Mouse (Mus musculus) G1E (cell line): ENCODE data around the gene Pgm2. TPM values are rescaled to one million over a fixed set of nuclear protein-coding genes. Genes with fewer than 3 reads are reported as not detected.

Experiments
- ATAC-seq: 2 replicates; pipeline ENCODE4 v1.8.0; 2016; ENCODE audit warnings: mild to moderate bottlenecking; ENCODE audit not compliant: insufficient number of reproducible peaks, poor library complexity, low FRiP score, severe bottlenecking; ENCODE audit errors: extremely low read depth
- DNase-seq: peaks from one replicate; pipeline ENCODE4 v3.0.0; 2012; ENCODE audit warnings: low spot score
- H3K27me3 ChIP-seq: 2 replicates; pipeline ENCODE4 v1.6.1; 2012; ENCODE audit warnings: mild to moderate bottlenecking, low read length, inconsistent platforms; ENCODE audit not compliant: insufficient read depth
- H3K36me3 ChIP-seq: replicated peaks from 2 replicates; pipeline ENCODE3; 2012; ENCODE audit warnings: mild to moderate bottlenecking, inconsistent platforms
- H3K4me1 ChIP-seq: 2 replicates; pipeline ENCODE4 v1.6.1; 2012; ENCODE audit warnings: low read depth, low read length, inconsistent platforms, mixed read lengths; ENCODE audit not compliant: insufficient read depth
- H3K4me3 ChIP-seq: 2 replicates; pipeline ENCODE4 v1.5.1; 2012; ENCODE audit warnings: low read depth, mild to moderate bottlenecking, inconsistent platforms, low read length, moderate library complexity, mixed read lengths
- H3K9me3 ChIP-seq: replicated peaks from 2 replicates; pipeline ENCODE4 v1.6.1; 2012; ENCODE audit warnings: inconsistent platforms
- CTCF ChIP-seq: IDR thresholded peaks from 2 replicates; pipeline ENCODE4 v1.5.1; 2012; ENCODE audit warnings: low read depth, low read length, inconsistent platforms, mixed read lengths
- GATA1 ChIP-seq: IDR thresholded peaks from 2 replicates; pipeline ENCODE4 v1.6.1; 2012; ENCODE audit warnings: borderline replicate concordance, low read length, inconsistent platforms, mixed read lengths
- GATA2 ChIP-seq: IDR thresholded peaks from 2 replicates; pipeline ENCODE4 v1.6.1; 2012; ENCODE audit warnings: low read depth, low read length, inconsistent platforms, borderline replicate concordance
- POLR2AphosphoS5 ChIP-seq: IDR thresholded peaks from 2 replicates; pipeline ENCODE4 v1.6.1; 2012; ENCODE audit warnings: low read depth, low read length, inconsistent platforms; ENCODE audit not compliant: insufficient replicate concordance
- TAL1 ChIP-seq: conservative IDR thresholded peaks from 2 replicates; pipeline ENCODE4 v1.6.1; 2012; ENCODE audit warnings: low read depth, low read length, inconsistent platforms, mixed read lengths
- polyA plus RNA-seq: library from polyadenylated mRNA; stranded (reverse); fragments of >175 nt; gene quantifications from 2 replicates; pipeline ENCODE4 v1.2.3, GENCODE M21; 2012
- total RNA-seq, 2 experiments: library from RNA; stranded (forward) in 1 of 2; stranded (reverse) in 1 of 2; fragments of 200-1000 nt in 1 of 2; fragments of >200 nt in 1 of 2; fragmentation: Nextera tagmentation in 1 of 2; gene quantifications; 2 replicates each; pipeline ENCODE4 v1.2.3; 2014 to 2017

The Pgm2 gene
- total and polyA plus RNA-seq, 3 experiments = 49.0 to 101 (median 65.8) TPM

- no peaks in the 10 kb centered on the region for H3K9me3 ChIP-seq
- no peaks in the 10 kb centered on the region for H3K4me1 ChIP-seq
- H3K4me3 ChIP-seq = no peak overlapping the region
- TF ChIP-seq POLR2AphosphoS5 (no peak), GATA1 (no peak), GATA2 (no peak), TAL1 (no peak), CTCF (no peak)
- no peak for DNase-seq
- ATAC-seq = no peak
- H3K27me3 ChIP-seq = peaks cover 8% of the 10 kb centered on the region; the same call in 1 of the 2 replicates
- H3K36me3 ChIP-seq = no peaks in the 10 kb centered on the region
These were observed 29.0 kb upstream of the Pgm2 start for GRCm38 (mm10) chr5:64063622-64064355.

GRCm38 (mm10) chr5:64064401-64064800 lies 28.3 kb upstream of the Pgm2 start:
- ATAC-seq = no peak
- TF ChIP-seq TAL1 = no peak
- no peaks in the 10 kb centered on the region for H3K9me3 ChIP-seq
- H3K4me3 ChIP-seq = no peak overlapping the region
- DNase-seq = no peak
- no peaks in the 10 kb centered on the region for H3K36me3 ChIP-seq
- H3K27me3 ChIP-seq = peaks cover 8% of the 10 kb centered on the region; the same call in 1 of the 2 replicates
- no peaks in the 10 kb centered on the region for H3K4me1 ChIP-seq

- H3K36me3 ChIP-seq = no peaks in the 10 kb centered on the region
- H3K27me3 ChIP-seq = peaks cover 8% of the 10 kb centered on the region; the same call in 1 of the 2 replicates
- no peak overlapping the region for H3K4me3 ChIP-seq
- H3K9me3 ChIP-seq = no peaks in the 10 kb centered on the region
- TF ChIP-seq CTCF (no peak), GATA2 (no peak), GATA1 (no peak), POLR2AphosphoS5 (no peak), TAL1 (no peak)
- no peaks in the 10 kb centered on the region for H3K4me1 ChIP-seq
- no peak for DNase-seq
- ATAC-seq = no peak
These were observed 27.2 kb upstream of the Pgm2 start for GRCm38 (mm10) chr5:64065497-64066046.

GRCm38 (mm10) chr5:64066159-64066558 lies 26.6 kb upstream of the Pgm2 start:
- ATAC-seq = no peak
- Histone ChIP-seq H3K4me1 (no peaks in the 10 kb centered on the region), H3K9me3 (no peaks in the 10 kb centered on the region), H3K27me3 (peaks cover 8% of the 10 kb centered on the region; the same call in 1 of the 2 replicates), H3K4me3 (no peak overlapping the region), H3K36me3 (no peaks in the 10 kb centered on the region)
- TF ChIP-seq POLR2AphosphoS5 (no peak), GATA1 (no peak), GATA2 (no peak), CTCF (no peak), TAL1 (no peak)
- no peak for DNase-seq

GRCm38 (mm10) chr5:64067576-64067975 lies 25.2 kb upstream of the Pgm2 start:
- Histone ChIP-seq H3K9me3 (no peaks in the 10 kb centered on the region), H3K27me3 (peaks cover 8% of the 10 kb centered on the region; the same call in 1 of the 2 replicates), H3K4me3 (no peak overlapping the region), H3K36me3 (no peaks in the 10 kb centered on the region), H3K4me1 (no peaks in the 10 kb centered on the region)
- no peak for DNase-seq
- no peak for TF ChIP-seq POLR2AphosphoS5
- no peak for TF ChIP-seq GATA1
- TF ChIP-seq GATA2 = no peak
- no peak for TF ChIP-seq TAL1
- no peak for TF ChIP-seq CTCF
- no peak for ATAC-seq

GRCm38 (mm10) chr5:64070081-64070673 lies 22.6 kb upstream of the Pgm2 start:
- Histone ChIP-seq H3K27me3 (peaks cover 9% of the 10 kb centered on the region), H3K36me3 (no peaks in the 10 kb centered on the region), H3K4me3 (no peak overlapping the region), H3K4me1 (no peaks in the 10 kb centered on the region), H3K9me3 (no peaks in the 10 kb centered on the region)
- ATAC-seq = peak; percentile 73; the same call in 1 of the 2 replicates
- TF ChIP-seq TAL1 (no peak), GATA2 (no peak), CTCF (peak; percentile 18; the same call in 1 of the 2 replicates), GATA1 (no peak)
- DNase-seq = no peak
